Mouse (Mus musculus) liver, adult (tissue): ENCODE measurements around the gene Rcor1.

Experiments used
- GATA4 ChIP-seq: IDR thresholded peaks from 2 replicates; pipeline ENCODE4 v1.6.1; 2014; ENCODE audit warnings: mild to moderate bottlenecking, low read length; ENCODE audit not compliant: insufficient replicate concordance

Gene Rcor1

GRCm38 (mm10) chr12:111153946-111154345 is 114.8 kb downstream of the Rcor1 start:
- no peak for TF ChIP-seq GATA4

GRCm38 (mm10) chr12:111154641-111155040 is 115.5 kb downstream of the Rcor1 start:
- TF ChIP-seq GATA4 = no peak

- TF ChIP-seq GATA4 = no peak
Observed at GRCm38 (mm10) chr12:111155756-111156155, 116.6 kb downstream of the Rcor1 start.

- no peak for TF ChIP-seq GATA4
Observed at GRCm38 (mm10) chr12:111159659-111160428, 120.7 kb downstream of the Rcor1 start.

- TF ChIP-seq GATA4 = no peak
Observed at GRCm38 (mm10) chr12:111160871-111161270, 121.7 kb downstream of the Rcor1 start.

GRCm38 (mm10) chr12:111161943-111162311 is 122.8 kb downstream of the Rcor1 start:
- TF ChIP-seq GATA4 = no peak

GRCm38 (mm10) chr12:111162312-111163061 is 123.3 kb downstream of the Rcor1 start:
- TF ChIP-seq GATA4 = no peak

- no peak for TF ChIP-seq GATA4
Observed at GRCm38 (mm10) chr12:111164310-111164751, 125.2 kb downstream of the Rcor1 start.

GRCm38 (mm10) chr12:111165146-111165812 is 126.1 kb downstream of the Rcor1 start:
- TF ChIP-seq GATA4 = no peak
